Mouse (Mus musculus) MEL (cell line): ENCODE measurements around the gene Sez6l. TPM values are rescaled to one million over a fixed set of nuclear protein-coding genes. Genes with fewer than 3 reads are reported as not detected.

Experiments used
- DNase-seq: peaks from one replicate; pipeline ENCODE4 v3.0.0; 2011; ENCODE audit warnings: low read depth, low spot score
- H3K27ac ChIP-seq: 2 replicates; pipeline ENCODE4 v1.5.1; 2012; ENCODE audit warnings: low read depth, mild to moderate bottlenecking, control low read depth, low read length, moderate library complexity; ENCODE audit not compliant: control insufficient read depth
- H3K27me3 ChIP-seq, 2 experiments: fragments of 150-350 bp in 1 of 2; sonication (generic) in 1 of 2; 2 replicates each; pipeline ENCODE4 v1.6.1; 2012; ENCODE audit warnings: low read length in 2 of 2, mild to moderate bottlenecking in 2 of 2, improper control_type of control experiment in 1 of 2, moderate library complexity in 1 of 2; ENCODE audit not compliant: insufficient read depth in 2 of 2, control insufficient read depth in 1 of 2
- H3K36me3 ChIP-seq, 2 experiments: 2 replicates each; pipeline ENCODE4 v1.6.1; 2012 to 2014; ENCODE audit warnings: low read length in 2 of 2, improper control_type of control experiment in 1 of 2, inconsistent platforms in 1 of 2, mild to moderate bottlenecking in 1 of 2; ENCODE audit not compliant: insufficient read depth in 2 of 2, control insufficient read depth in 1 of 2
- H3K4me1 ChIP-seq, 2 experiments: fragments of 150-350 bp in 1 of 2; sonication (generic) in 1 of 2; 2 replicates each; pipeline ENCODE4 v1.6.1; 2012; ENCODE audit warnings: low read length in 2 of 2, improper control_type of control experiment in 1 of 2, mild to moderate bottlenecking in 1 of 2; ENCODE audit not compliant: insufficient read depth in 2 of 2, control insufficient read depth in 1 of 2
- H3K4me3 ChIP-seq, 2 experiments: fragments of 150-350 bp in 1 of 2; sonication (generic) in 1 of 2; 2 replicates each; pipeline ENCODE4 v1.5.1; 2012; ENCODE audit warnings: low read depth in 2 of 2, low read length in 2 of 2, mild to moderate bottlenecking in 2 of 2, moderate library complexity in 2 of 2, control low read depth in 1 of 2, improper control_type of control experiment in 1 of 2; ENCODE audit not compliant: control insufficient read depth in 1 of 2, insufficient read depth in 1 of 2
- H3K79me2 ChIP-seq: 2 replicates; pipeline ENCODE4 v1.6.1; 2012; ENCODE audit warnings: mild to moderate bottlenecking, low read length, moderate library complexity; ENCODE audit not compliant: control insufficient read depth, poor library complexity, insufficient read depth
- H3K9ac ChIP-seq: 2 replicates; pipeline ENCODE4 v1.6.1; 2012; ENCODE audit warnings: low read depth, mild to moderate bottlenecking, control low read depth, low read length, moderate library complexity; ENCODE audit not compliant: control insufficient read depth, poor library complexity, severe bottlenecking
- H3K9me3 ChIP-seq: fragments of 150-350 bp; sonication (generic); replicated peaks from 2 replicates; pipeline ENCODE4 v1.6.1; 2012; ENCODE audit warnings: mild to moderate bottlenecking, low read length, improper control_type of control experiment, moderate library complexity; ENCODE audit not compliant: insufficient read depth
- BHLHE40 ChIP-seq: IDR thresholded peaks from 2 replicates; pipeline ENCODE4 v1.6.1; 2012; ENCODE audit warnings: low read depth, mild to moderate bottlenecking, inconsistent platforms, low read length, improper control_type of control experiment, borderline replicate concordance
- CTCF ChIP-seq, 3 experiments: IDR thresholded peaks in 2 of 3; conservative IDR thresholded peaks in 1 of 3; 2 replicates each; pipeline ENCODE4 v1.5.1; 2011 to 2012; ENCODE audit warnings: low read length in 3 of 3, low read depth in 2 of 3, mild to moderate bottlenecking in 2 of 3, improper control_type of control experiment in 1 of 3, inconsistent platforms in 1 of 3, mixed read lengths in 1 of 3, moderate library complexity in 1 of 3; ENCODE audit not compliant: control insufficient read depth in 1 of 3, insufficient read depth in 1 of 3, poor library complexity in 1 of 3, severe bottlenecking in 1 of 3
- EP300 ChIP-seq, 2 experiments: IDR thresholded peaks; 2 replicates each; pipeline ENCODE4 v1.6.1; 2011; ENCODE audit warnings: improper control_type of control experiment in 2 of 2, low read length in 2 of 2, low read depth in 1 of 2, mild to moderate bottlenecking in 1 of 2
- HCFC1 ChIP-seq: IDR thresholded peaks from 2 replicates; pipeline ENCODE4 v1.6.1; 2012; ENCODE audit warnings: low read depth, mild to moderate bottlenecking, inconsistent platforms, low read length, improper control_type of control experiment, moderate library complexity
- JUND ChIP-seq: IDR thresholded peaks from 2 replicates; pipeline ENCODE4 v1.6.1; 2011; ENCODE audit warnings: low read depth, mild to moderate bottlenecking, improper control_type of control experiment, low read length
- MAX ChIP-seq: IDR thresholded peaks from 2 replicates; pipeline ENCODE4 v1.6.1; 2011; ENCODE audit warnings: low read length, improper control_type of control experiment
- MXI1 ChIP-seq: IDR thresholded peaks from 2 replicates; pipeline ENCODE4 v1.6.1; 2011; ENCODE audit warnings: mild to moderate bottlenecking, low read depth, low read length, improper control_type of control experiment
- MYC ChIP-seq: IDR thresholded peaks from 2 replicates; pipeline ENCODE4 v1.6.1; 2011; ENCODE audit warnings: low read depth, mild to moderate bottlenecking, low read length, improper control_type of control experiment, moderate library complexity
- NRF1 ChIP-seq: IDR thresholded peaks from 2 replicates; pipeline ENCODE4 v1.6.1; 2014; ENCODE audit warnings: low read depth, mild to moderate bottlenecking, inconsistent platforms, low read length, improper control_type of control experiment, moderate library complexity; ENCODE audit not compliant: poor library complexity, insufficient read depth, severe bottlenecking
- POLR2AphosphoS2 ChIP-seq: IDR thresholded peaks from 2 replicates; pipeline ENCODE4 v1.6.1; 2011; ENCODE audit warnings: low read length, improper control_type of control experiment
- RCOR1 ChIP-seq: IDR thresholded peaks from 2 replicates; pipeline ENCODE4 v1.6.1; 2012; ENCODE audit warnings: low read depth, mild to moderate bottlenecking, inconsistent platforms, low read length, improper control_type of control experiment
- SIN3A ChIP-seq: IDR thresholded peaks from 2 replicates; pipeline ENCODE4 v1.6.1; 2012; ENCODE audit warnings: low read length, improper control_type of control experiment, inconsistent platforms
- TBP ChIP-seq: IDR thresholded peaks from 2 replicates; pipeline ENCODE4 v1.8.0; 2011; ENCODE audit warnings: low read depth, low read length, improper control_type of control experiment
- USF1 ChIP-seq: IDR thresholded peaks from 2 replicates; pipeline ENCODE4 v1.6.1; 2014; ENCODE audit warnings: low read depth, mild to moderate bottlenecking, inconsistent platforms, low read length, improper control_type of control experiment, moderate library complexity
- USF2 ChIP-seq, 2 experiments: IDR thresholded peaks; 2 replicates each; pipeline ENCODE4 v1.6.1; 2011 to 2012; ENCODE audit warnings: improper control_type of control experiment in 2 of 2, low read length in 2 of 2, borderline replicate concordance in 1 of 2, inconsistent platforms in 1 of 2, low read depth in 1 of 2, mild to moderate bottlenecking in 1 of 2; ENCODE audit not compliant: insufficient read depth in 1 of 2
- ZMIZ1 ChIP-seq: IDR thresholded peaks from 2 replicates; pipeline ENCODE4 v1.6.1; 2012; ENCODE audit warnings: low read depth, mild to moderate bottlenecking, inconsistent platforms, low read length, improper control_type of control experiment, moderate library complexity
- ZNF384 ChIP-seq: IDR thresholded peaks from 2 replicates; pipeline ENCODE4 v1.6.1; 2012; ENCODE audit warnings: low read depth, mild to moderate bottlenecking, inconsistent platforms, low read length, improper control_type of control experiment
- polyA plus RNA-seq, 2 experiments: library from polyadenylated mRNA; stranded (reverse) in 1 of 2; unstranded in 1 of 2; fragments of >175 nt in 1 of 2; fragments of >200 nt in 1 of 2; gene quantifications; 2 replicates each; pipeline versions ENCODE4 v1.2.1 to v1.2.4; 2012; ENCODE audit warnings: low replicate concordance in 2 of 2, low read depth in 1 of 2; ENCODE audit not compliant: insufficient read length in 2 of 2, insufficient read depth in 1 of 2, missing spikeins in 1 of 2
- total RNA-seq: library from RNA; depleted of rRNA; stranded (reverse); fragments of 300-350 nt; gene quantifications from 2 replicates; pipeline ENCODE4 v1.2.3, GENCODE M21; 2012

Sez6l gene
- total and polyA plus RNA-seq, 3 experiments, result not detected

DNA sequence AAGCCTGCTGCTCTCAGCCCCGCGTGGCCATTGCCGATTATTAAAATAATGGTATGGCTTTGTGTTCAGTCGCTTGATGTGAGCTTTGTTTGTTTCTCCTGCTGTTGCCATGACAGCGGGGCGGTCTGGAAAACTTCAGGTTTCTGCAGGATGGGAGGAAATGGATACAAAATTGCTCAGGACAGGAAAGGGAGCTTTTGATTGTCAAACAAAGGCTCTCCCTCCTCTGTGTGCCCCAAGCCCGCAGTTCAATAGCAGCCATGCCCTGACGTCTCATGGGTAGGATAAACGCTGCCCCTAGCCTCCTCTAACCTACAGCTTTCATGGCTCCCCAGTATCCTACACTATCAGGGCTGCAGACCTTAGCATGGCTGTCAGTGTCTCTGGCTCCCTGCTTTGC, 6.3 kb upstream of the Sez6l start:
- Histone ChIP-seq H3K9me3 (no peaks in the 10 kb centered on the region), H3K27ac (no peak overlapping the region), H3K4me1 (no peaks in the 10 kb centered on the region), H3K9ac (no peak overlapping the region), H3K79me2 (no peaks in the 10 kb centered on the region), H3K27me3 (no peaks in the 10 kb centered on the region), H3K36me3 (no peaks in the 10 kb centered on the region), H3K4me3 (no peak overlapping the region)
- DNase-seq, result no peak
- TF ChIP-seq SIN3A (no peak), ZNF384 (no peak), RCOR1 (no peak), MYC (no peak), CTCF (IDR thresholded peaks at IDR 0.05 in 2 of 3, conservative IDR thresholded peaks at IDR 0.05 in 1 of 3; ENCODE audit: control insufficient read depth in 1 of 3, insufficient read depth in 1 of 3, low read depth in 2 of 3, low read length in 3 of 3, poor library complexity in 1 of 3, severe bottlenecking in 1 of 3) (no peak), ZMIZ1 (no peak), POLR2AphosphoS2 (no peak), MAX (no peak), HCFC1 (no peak)

DNA sequence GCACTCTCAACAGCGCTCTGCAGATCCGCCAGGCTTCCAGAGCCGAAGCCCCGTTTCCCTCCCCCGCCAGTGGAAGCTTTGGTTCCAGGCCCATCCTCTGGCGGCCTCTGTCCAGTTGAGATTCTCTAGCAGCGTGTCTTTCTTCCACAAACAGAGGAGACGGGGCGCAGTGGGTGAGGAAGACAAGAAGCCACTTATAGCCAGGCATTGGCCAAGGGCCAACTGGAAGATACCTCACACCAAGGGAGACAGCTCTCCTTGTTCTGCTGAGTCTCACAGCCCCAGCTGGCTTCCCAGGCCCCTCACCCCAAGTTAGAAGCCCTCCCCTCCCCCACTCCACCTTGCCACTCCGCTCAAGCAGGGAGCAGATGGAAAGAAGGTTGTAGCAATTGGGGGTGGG, 765 bp upstream of the Sez6l start:
- no peaks in the 10 kb centered on the region for H3K36me3 ChIP-seq
- no peaks in the 10 kb centered on the region for H3K9me3 ChIP-seq
- no peaks in the 10 kb centered on the region for H3K79me2 ChIP-seq
- no peak for DNase-seq
- no peak overlapping the region for H3K4me3 ChIP-seq
- H3K4me1 ChIP-seq, result no peaks in the 10 kb centered on the region
- H3K27me3 ChIP-seq, result no peaks in the 10 kb centered on the region
- H3K27ac ChIP-seq, result no peak overlapping the region
- TF ChIP-seq POLR2AphosphoS2, result no peak
- TF ChIP-seq ZMIZ1, result no peak
- TF ChIP-seq NRF1, result no peak
- TF ChIP-seq MYC, result no peak
- no peak for TF ChIP-seq EP300 (IDR thresholded peaks at IDR 0.05; ENCODE audit: low read depth in 1 of 2, low read length in 2 of 2)
- TF ChIP-seq MXI1, result no peak
- TF ChIP-seq USF2 (IDR thresholded peaks at IDR 0.05; ENCODE audit: borderline replicate concordance in 1 of 2, insufficient read depth in 1 of 2, low read depth in 1 of 2, low read length in 2 of 2), result no peak
- no peak for TF ChIP-seq TBP
- TF ChIP-seq USF1, result no peak
- TF ChIP-seq MAX, result no peak
- no peak for TF ChIP-seq JUND
- TF ChIP-seq RCOR1, result no peak
- TF ChIP-seq BHLHE40, result no peak
- H3K9ac ChIP-seq, result no peak overlapping the region
